Mouse (Mus musculus) liver, embryonic 14.5 days (tissue): ENCODE data around the gene Etv2.

Source experiments
- CTCF ChIP-seq: IDR thresholded peaks from 2 replicates; pipeline ENCODE4 v1.5.1; 2016; ENCODE audit warnings: antibody characterized with exemption, low read depth, control low read depth
- EP300 ChIP-seq: IDR thresholded peaks from 2 replicates; pipeline ENCODE4 v1.6.1; 2016; ENCODE audit warnings: antibody characterized with exemption, low read depth

DNA sequence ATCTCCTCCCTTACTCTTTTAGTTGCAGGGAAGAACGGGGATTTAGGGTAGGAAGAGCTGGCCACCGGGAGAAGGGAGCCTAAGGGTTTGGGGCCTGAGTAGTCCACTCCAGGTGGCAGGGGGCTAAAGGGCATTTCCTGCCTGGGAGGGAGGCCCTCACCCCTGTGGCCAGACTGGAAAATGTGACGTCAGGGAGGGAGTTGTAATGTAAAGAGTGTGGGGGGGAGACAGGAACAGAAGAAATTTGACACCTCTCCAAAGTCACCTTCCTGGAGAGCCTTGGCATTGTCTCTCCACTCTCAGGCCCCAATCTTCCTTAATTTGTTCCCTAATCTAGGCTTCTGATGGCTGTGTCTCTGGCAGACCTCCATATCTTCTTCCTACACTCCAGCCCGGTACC is 3.4 kb upstream of the Etv2 start:
- TF ChIP-seq CTCF (no peak), EP300 (no peak)
